Mouse (Mus musculus) bone marrow macrophage, adult 2 months (primary cell): ENCODE data around the gene Selenoi. TPM values are rescaled to one million over a fixed set of nuclear protein-coding genes. Genes with fewer than 3 reads are reported as not detected.
A peak's percentile ranks its signal among the peaks of the same experiment; 100 is the strongest.

Source experiments
- H3K27ac ChIP-seq: 2 replicates; pipeline ENCODE4 v1.5.1; 2012; ENCODE audit warnings: low read depth, low read length; ENCODE audit not compliant: insufficient read depth
- H3K4me1 ChIP-seq: 2 replicates; pipeline ENCODE4 v1.6.1; 2012; ENCODE audit warnings: low read length; ENCODE audit not compliant: control insufficient read depth, insufficient read depth
- H3K4me3 ChIP-seq: 2 replicates; pipeline ENCODE4 v1.5.1; 2012; ENCODE audit warnings: mild to moderate bottlenecking, low read length, moderate library complexity; ENCODE audit not compliant: insufficient read depth
- CTCF ChIP-seq: IDR thresholded peaks from 2 replicates; pipeline ENCODE4 v1.5.1; 2012; ENCODE audit warnings: low read depth, mild to moderate bottlenecking, low read length, moderate library complexity
- POLR2A ChIP-seq: IDR thresholded peaks from 2 replicates; pipeline ENCODE4 v1.6.1; 2012; ENCODE audit warnings: mild to moderate bottlenecking, low read depth, low read length, borderline replicate concordance
- polyA plus RNA-seq: library from polyadenylated mRNA; stranded (reverse); fragments of >200 nt; gene quantifications from 2 replicates; pipeline ENCODE4 v1.2.4, GENCODE M21; 2012; ENCODE audit not compliant: missing spikeins, insufficient read depth, insufficient read length

Gene Selenoi
- polyA plus RNA-seq, 1 experiment = 13.5 TPM

GRCm38 (mm10) chr5:30235641-30236126, 3.3 kb downstream of the Selenoi start:
- H3K4me3 ChIP-seq = no peak overlapping the region
- peaks cover 31% of the 10 kb centered on the region for H3K4me1 ChIP-seq
- no peak for TF ChIP-seq CTCF
- TF ChIP-seq POLR2A = no peak
- H3K27ac ChIP-seq = no peak overlapping the region

GRCm38 (mm10) chr5:30238533-30238932, 6.2 kb downstream of the Selenoi start:
- Histone ChIP-seq H3K4me1 (peaks cover 30% of the 10 kb centered on the region), H3K4me3 (no peak overlapping the region), H3K27ac (no peak overlapping the region)
- TF ChIP-seq POLR2A = no peak
- TF ChIP-seq CTCF = no peak

- Histone ChIP-seq H3K4me3 (no peak overlapping the region), H3K4me1 (peaks cover 22% of the 10 kb centered on the region), H3K27ac (no peak overlapping the region)
- no peak for TF ChIP-seq CTCF
- no peak for TF ChIP-seq POLR2A
Measured at GRCm38 (mm10) chr5:30240552-30240951, 8.2 kb downstream of the Selenoi start.

GRCm38 (mm10) chr5:30242410-30242809, 10.0 kb downstream of the Selenoi start:
- Histone ChIP-seq H3K4me3 (no peak overlapping the region), H3K4me1 (peaks cover 6% of the 10 kb centered on the region; the same call in 1 of the 2 replicates), H3K27ac (no peak overlapping the region)
- TF ChIP-seq CTCF (no peak), POLR2A (no peak)

- no peak overlapping the region for H3K27ac ChIP-seq
- H3K4me1 ChIP-seq = peaks cover 2% of the 10 kb centered on the region; the same call in 1 of the 2 replicates
- TF ChIP-seq POLR2A (no peak), CTCF (no peak)
Measured at GRCm38 (mm10) chr5:30243741-30244140, 11.4 kb downstream of the Selenoi start.

GRCm38 (mm10) chr5:30245861-30246416, 13.6 kb downstream of the Selenoi start:
- TF ChIP-seq POLR2A (no peak), CTCF (no peak)
- Histone ChIP-seq H3K27ac (no peak overlapping the region), H3K4me1 (0 out of 2 replicates have a peak, but pooled peaks cover 2% of the 10 kb centered on the region), H3K4me3 (no peak overlapping the region)

More at GRCm38 (mm10) chr5:30243741-30244140, 11.4 kb downstream of the Selenoi start:
- H3K4me3 ChIP-seq = no peak overlapping the region

GRCm38 (mm10) chr5:30247666-30248065, 15.3 kb downstream of the Selenoi start:
- Histone ChIP-seq H3K4me1 (no peaks in the 10 kb centered on the region), H3K4me3 (no peak overlapping the region), H3K27ac (no peak overlapping the region)
- TF ChIP-seq POLR2A = no peak
- 0 out of 2 replicates have a peak, but pooled peaks have one; percentile 18 for TF ChIP-seq CTCF

GRCm38 (mm10) chr5:30255567-30256354, 23.4 kb downstream of the Selenoi start:
- Histone ChIP-seq H3K27ac (no peak overlapping the region), H3K4me3 (no peak overlapping the region), H3K4me1 (peaks cover 4% of the 10 kb centered on the region)
- TF ChIP-seq CTCF (no peak), POLR2A (no peak)

GRCm38 (mm10) chr5:30258776-30259175, 26.4 kb downstream of the Selenoi start:
- TF ChIP-seq CTCF (no peak), POLR2A (no peak)
- Histone ChIP-seq H3K4me3 (no peak overlapping the region), H3K4me1 (peaks cover 4% of the 10 kb centered on the region), H3K27ac (no peak overlapping the region)
